Mouse (Mus musculus): ENCODE measurements around the gene Vps35l.
A peak's percentile ranks its signal among the peaks of the same experiment; 100 is the strongest.

GRCm38 (mm10) chr7:118742278-118742677 is 2.3 kb downstream of the Vps35l start:
- TF ChIP-seq CTCF (IDR thresholded peaks at IDR 0.05; ENCODE audit: low read depth, low read length) (0 out of 2 replicates have a peak, but pooled peaks have one; percentile 10), POLR2A (IDR thresholded peaks at IDR 0.05; ENCODE audit: borderline replicate concordance, low read depth, low read length) (no peak)
